Mouse (Mus musculus): Measurements from ENCODE around the gene Itga1. TPM values are rescaled to one million over a fixed set of nuclear protein-coding genes. Genes with fewer than 3 reads are reported as not detected.

Gene Itga1
- polyA plus RNA-seq (2015; fragmentation: Nextera tagmentation; extraction: Ambion mirVana): 6.9 and 9.1 TPM in 2 replicates

DNA sequence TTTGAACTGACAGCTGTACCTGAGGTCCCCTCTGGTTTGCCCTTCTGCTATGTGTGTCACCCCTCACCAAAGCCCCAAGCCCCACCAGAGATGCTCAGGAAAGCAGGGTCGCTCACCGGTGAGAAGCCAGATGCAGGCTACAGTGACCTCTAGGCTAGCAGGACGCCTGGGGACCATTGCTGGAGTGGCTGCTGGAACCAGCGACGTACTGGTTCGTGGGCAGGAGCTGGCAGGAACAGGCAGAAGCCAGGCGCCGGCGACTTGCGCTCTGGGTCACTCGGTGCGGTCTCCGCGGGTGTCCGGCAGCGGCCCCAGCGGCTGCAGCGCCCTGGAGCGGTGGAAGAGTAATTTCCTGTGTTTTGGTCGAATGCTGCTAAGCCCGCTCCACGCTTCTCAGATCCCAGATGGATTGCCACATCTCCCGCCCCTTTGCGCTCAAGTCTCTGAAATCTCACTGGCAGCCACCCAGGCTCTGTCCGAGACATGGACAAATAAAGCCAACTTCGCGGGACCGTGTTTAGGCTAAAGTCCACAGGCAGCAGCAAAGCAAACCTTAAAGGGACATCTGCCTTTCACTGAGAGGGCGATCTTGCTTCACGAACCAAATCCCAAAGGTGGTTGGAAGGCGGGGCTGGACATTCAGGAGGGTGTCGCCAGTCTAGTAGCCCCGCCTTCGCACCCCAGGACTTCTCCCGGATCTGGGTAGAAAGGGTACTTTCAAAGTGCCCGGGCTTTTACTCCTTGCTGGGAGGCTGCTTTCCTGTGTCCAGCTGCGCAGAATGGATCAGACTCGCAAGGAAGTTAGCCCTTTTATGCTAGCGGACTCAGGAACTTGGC lies at the start of gene Itga1, which contains the start of gene Gm49395:
TSS of gene Itga1 (minus strand) at position 610 of the 837 bp plus-strand sequence.
TSS of gene Gm49395 (minus strand) at position 567 of the 837 bp plus-strand sequence.

DNA sequence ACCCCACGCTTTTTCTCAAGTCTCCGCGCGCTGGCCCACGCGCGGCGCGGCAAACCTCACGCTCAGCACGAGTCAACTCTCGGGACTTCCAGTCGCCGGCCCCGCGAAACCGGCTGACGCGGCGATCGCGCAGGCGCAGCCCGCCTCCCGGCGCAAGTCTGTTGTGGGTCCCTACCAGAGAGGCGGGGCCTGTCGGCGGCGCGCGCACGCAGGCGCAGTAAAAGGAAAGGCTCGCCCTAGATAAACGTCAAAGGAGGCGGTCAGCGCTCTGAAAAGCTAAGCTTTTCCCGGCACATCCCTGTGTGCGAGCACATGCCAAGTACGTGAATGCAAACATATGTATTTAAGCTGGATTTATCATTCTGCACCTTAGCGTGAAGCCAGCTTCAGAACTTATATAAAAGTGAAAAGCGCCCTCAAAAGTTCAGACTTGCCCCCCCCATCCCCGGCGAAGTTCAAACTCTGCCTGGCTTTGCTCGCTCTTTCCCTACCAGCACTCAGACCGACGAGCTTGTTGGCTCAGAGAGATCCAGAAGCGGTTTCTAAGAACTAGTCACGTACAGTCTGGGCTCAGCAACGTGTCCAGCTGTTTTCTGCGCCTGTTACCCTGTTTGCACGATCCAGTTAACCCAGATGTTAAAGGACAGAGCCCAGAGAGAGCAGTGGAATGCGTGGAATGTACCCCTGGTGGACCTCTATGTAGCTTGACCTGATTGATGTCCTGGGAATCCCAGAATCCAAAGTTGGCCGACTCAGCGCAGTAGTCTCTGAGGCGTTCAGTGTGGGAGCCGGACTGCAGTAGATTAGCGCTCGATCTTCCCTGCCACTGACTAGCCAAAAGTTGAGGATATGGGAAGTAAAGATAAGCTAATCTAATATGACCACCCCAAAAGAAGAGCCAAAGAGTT lies 11.4 kb downstream of the Itga1 start, which contains the start of gene Pelo:
TSS of gene Pelo (minus strand) at position 118 of the 908 bp plus-strand sequence.

DNA sequence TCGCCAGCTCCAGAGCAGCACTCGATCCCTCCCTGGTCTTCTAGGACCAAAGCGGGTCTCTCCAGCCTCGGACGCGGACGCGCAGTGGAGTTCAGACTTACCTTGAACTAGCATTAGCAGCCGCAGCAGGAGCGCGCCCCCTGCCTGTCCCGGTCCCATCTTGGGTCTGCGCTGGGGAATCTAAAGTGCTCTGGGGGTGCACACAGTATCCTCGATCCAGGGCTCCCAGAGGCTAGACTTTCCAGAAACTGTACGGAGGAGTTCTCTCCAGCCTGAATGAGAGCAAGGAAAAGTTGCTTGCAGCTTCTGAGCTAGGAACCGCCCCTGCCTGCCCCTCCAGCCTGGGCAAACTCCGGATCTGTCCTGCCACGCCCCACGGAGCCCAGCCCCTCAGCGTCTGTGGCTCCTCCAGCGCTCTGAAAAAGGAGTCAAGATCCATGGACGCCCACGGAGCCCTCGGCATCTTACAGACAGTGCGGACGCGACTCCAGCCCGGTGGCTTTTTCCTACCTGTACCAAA lies 169.9 kb downstream of the Itga1 start, which contains the start of gene Itga2:
TSS of gene Itga2 (minus strand) at position 326 of the 520 bp plus-strand sequence.

Other genes with a start within 250 kb of the Itga1 start
- gene Itga2, start 169.9 kb downstream of the Itga1 start, polyA plus RNA-seq (2015; fragmentation: Nextera tagmentation; extraction: Ambion mirVana): 2.8 and 7.2 TPM in 2 replicates
- gene Pelo, start 11.8 kb downstream of the Itga1 start, polyA plus RNA-seq (2015; fragmentation: Nextera tagmentation; extraction: Ambion mirVana): 5.1 TPM in 2 replicates
- 7.2 and 7.3 TPM in 2 replicates for gene Gm49395, start within 50 bp of the Itga1 start, polyA plus RNA-seq (2015; fragmentation: Nextera tagmentation; extraction: Ambion mirVana)

All from adrenal gland, postnatal 0 days (tissue).